Mouse (Mus musculus): Measurements from ENCODE around the gene Phf7.

Gene Phf7

DNA sequence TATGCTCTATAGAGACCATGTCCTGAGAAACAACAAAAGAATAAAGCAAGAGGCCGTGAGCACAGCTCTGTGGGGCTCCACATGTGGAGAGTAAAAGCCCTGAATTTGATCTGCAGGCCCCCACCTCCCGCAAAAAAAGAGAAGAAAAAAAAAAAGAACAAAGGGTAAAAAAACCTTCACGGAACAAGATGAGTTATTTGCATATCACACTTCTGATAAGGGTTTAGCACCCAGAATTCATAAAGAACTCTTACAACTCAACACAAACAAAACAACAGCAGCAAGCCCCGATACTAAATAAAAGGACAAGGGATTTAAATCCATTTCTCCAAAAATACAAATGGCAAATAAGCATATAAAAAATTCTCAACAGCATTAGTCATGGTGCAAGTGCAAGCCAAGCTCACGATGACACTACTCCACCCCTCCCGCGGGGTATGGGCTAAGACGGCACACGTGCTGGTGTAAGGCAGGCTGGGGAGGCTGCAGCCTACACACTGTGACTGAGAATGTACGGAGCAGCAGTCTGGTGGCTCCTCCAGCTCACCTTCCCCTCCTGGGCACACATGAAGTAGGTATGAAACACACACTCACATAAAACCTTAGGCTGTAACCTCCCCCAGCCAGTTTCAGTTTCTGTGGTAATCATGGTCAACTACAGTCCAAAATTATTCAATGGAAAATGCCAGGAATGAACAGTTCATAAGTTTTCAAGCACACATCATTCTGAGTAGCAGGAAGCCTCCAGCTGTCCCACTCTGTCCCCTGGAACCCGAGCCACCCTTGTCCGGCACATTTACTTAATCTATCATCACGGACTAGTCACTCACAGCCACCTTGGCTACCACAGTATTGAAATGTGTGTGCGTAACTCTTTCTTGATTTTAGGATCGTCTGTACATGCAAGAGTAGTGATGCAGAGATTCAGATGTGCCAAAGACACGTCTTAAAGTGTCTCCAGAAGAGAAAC, 53.3 kb downstream of the Phf7 start:
- no peak for DNase-seq (ENCODE audit: low spot score)

DNA sequence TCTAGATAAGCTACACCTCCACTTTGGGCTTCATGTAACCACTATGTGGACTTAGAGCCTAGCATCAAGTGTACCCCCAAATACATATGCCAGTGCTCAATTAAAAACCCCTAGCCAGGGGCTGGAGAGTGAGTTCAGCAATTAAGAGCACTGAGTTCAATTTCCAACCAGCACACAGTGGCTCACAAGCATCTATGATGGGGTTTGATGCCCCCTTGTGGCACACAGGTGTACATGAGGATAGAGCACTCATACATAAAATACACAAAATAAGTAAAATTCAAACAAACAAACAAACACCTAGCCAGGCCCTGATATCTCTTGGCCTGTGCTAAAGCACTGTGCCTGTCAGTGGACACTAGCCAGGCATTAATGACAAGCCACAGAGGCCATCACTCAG, 55.1 kb downstream of the Phf7 start:
- no peak for DNase-seq (ENCODE audit: low spot score)

DNA sequence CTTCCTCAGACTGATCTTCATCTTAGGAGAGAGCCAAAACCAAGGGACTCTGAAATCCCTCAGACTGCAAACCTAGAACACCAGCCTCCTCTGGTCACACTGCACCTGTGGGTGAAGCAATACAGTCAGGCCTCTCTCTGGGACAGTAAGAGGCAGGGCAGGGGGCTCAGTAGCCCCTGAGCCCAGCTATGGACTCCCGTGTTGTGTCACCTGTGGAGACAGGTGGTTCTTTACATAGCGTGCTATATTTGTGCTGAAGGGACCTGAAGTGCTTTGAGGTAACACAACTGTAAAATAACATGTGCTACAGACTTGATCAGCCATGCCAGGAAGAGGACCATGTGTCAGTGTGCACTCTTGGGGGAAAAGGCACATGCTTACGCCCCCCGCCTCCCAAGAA, 55.6 kb downstream of the Phf7 start:
- DNase-seq (ENCODE audit: low spot score) = no peak

DNA sequence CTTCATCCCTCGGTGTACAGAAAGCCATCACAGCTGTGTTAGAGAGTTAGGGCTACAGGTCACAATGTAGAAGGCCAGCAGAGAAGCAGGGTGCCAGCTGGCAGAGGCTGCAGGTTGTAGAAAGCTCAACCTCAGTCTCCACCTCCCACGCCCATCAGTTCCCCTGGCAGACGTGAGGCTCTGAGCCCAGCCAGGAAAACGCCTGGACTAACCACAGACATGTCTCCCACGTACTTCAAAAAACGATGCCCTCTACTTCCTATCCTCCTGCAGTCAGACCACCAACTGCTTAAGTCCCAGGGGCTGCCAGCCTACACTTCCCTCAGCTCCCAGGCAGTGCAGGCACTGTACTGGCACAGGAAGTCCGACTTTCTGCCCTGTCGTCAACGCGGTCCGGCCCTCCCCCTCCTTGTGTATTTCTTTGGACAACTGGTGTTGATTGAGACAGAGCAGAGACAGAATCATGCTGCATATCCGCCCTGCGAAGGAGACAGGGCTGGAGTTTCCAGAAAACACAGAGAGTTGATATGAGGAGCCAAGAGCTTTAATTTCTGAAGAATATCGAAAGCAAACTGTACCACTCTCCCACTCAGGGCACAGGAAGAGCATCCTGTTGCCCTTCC, 56.1 kb downstream of the Phf7 start:
- no peak for DNase-seq (ENCODE audit: low spot score)

DNA sequence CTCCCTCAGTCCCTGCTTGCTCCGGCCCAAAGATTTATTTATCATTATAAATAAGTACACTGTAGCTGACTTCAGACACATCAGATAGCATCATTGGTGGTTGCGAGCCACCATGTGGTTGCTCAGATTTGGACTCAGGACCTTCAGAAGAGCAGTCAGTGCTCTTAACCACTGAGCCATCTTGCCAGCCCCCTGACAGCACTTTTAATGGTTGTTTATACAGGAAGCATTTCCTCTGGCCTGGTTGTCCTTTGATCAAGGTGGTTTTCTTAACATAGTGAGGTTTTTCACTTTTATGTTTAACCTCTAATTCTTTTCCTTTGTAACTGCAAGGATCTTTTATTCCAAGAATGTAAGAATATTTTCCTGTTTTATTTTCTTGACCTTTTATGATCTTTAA, 56.7 kb downstream of the Phf7 start:
- no peak for DNase-seq (ENCODE audit: low spot score)

DNA sequence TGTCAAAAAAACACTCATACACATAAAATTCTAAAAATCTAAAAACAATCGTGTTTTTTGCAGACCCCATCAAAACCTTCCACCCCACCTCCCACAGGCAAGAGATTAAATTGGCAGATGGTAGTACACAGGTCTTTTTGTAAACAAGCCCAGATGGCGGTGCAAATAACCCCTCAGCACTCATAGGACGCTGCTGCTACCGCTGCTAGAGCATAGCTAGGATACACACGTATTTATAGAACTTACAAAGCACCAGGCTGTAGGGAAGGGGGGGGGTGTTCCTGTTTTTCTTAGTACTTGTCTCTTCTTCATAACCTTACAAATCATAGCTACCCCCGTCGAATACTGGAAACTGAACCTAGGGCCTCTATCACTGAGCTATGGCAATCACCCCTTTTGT, 57.3 kb downstream of the Phf7 start:
- no peak for DNase-seq (ENCODE audit: low spot score)

DNA sequence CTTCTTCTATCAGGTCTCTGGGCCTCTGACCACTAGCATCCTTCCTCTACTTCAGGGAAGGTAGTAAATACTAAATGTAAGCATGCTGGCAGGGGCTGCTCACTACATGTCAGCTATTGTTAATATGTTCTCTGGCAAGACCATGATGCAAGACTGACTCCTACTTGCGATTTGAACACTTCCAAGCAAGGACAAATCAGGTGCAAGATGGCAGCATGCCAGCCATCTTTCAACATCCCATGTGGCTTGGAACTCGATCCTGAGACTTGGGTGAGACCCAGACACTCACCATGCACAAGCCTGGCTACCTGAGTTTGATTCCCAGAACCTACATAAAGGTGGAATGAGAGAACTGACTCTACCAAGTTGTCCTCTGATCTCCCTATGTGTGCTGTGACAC, 59.2 kb downstream of the Phf7 start:
- no peak for DNase-seq (ENCODE audit: low spot score)

DNA sequence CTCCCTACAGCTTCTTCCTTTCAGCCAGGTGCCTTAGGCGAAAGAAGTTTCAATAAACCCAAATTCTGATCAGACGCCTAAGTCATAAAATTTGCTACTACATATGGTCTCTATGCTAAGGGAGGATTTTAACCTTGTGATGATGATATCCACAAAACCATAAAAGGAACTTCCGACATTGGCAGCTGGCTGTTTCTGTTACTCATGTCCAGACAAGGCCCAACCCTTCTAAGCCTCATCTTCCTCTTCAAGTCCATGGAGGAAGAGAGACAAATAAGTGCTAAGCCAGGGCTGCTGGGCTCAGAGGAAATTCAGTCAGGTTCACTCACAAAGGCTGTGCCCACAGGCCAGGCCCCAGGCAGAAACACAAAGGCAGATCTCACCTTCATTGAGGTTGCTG, 61.8 kb downstream of the Phf7 start:
- no peak for DNase-seq (ENCODE audit: low spot score)

DNA sequence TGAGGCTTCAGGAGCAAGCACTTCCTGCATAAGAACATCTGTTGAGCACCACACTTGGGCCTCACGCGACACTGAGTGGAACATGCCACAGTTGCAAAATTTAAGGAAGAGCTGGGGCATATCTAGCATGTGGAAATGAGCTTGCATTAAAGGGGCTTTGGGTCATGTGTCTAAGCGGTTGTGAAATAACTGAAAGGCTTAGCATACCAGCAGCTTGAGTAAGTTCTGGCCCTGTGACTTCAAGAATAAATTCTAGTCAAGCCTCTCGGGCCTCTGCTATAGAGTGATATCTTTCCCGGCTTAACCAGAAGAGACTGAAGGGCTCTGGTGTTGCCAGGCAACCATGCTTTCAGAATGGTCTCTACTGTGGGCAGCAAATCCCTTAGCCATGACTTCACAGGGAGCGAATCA, 62.3 kb downstream of the Phf7 start:
- DNase-seq (ENCODE audit: low spot score) = no peak
